Mouse (Mus musculus) stomach, embryonic 16.5 days (tissue): ENCODE data around the gene Gprin3. TPM values are rescaled to one million over a fixed set of nuclear protein-coding genes. Genes with fewer than 3 reads are reported as not detected.

Experiments
- ATAC-seq: fragments of 200-750 bp; cut with Nextera tagmentation; 2 replicates; pipeline ENCODE4 v1.8.0; 2017; ENCODE audit warnings: moderate number of reproducible peaks, moderate TSS enrichment; ENCODE audit not compliant: insufficient read depth, low FRiP score
- H3K27ac ChIP-seq: fragments of 300-500 bp; sonication (generic); 2 replicates; pipeline ENCODE4 v1.5.1; 2014; ENCODE audit warnings: low read length
- H3K27me3 ChIP-seq: fragments of 300-500 bp; sonication (generic); 2 replicates; pipeline ENCODE4 v1.6.1; 2014; ENCODE audit warnings: low read length, control low read depth, mixed read lengths; ENCODE audit not compliant: control insufficient read depth, insufficient read depth
- H3K36me3 ChIP-seq: fragments of 300-500 bp; sonication (generic); 2 replicates; pipeline ENCODE4 v1.6.1; 2014; ENCODE audit warnings: low read length; ENCODE audit not compliant: control insufficient read depth, insufficient read depth
- H3K4me1 ChIP-seq: fragments of 300-500 bp; sonication (generic); 2 replicates; pipeline ENCODE4 v1.6.1; 2014; ENCODE audit warnings: low read length, control low read depth, mixed read lengths; ENCODE audit not compliant: control insufficient read depth, insufficient read depth
- H3K4me2 ChIP-seq: fragments of 300-500 bp; sonication (generic); 2 replicates; pipeline ENCODE4 v1.6.1; 2014; ENCODE audit warnings: low read depth, low read length, mixed read lengths
- H3K4me3 ChIP-seq: fragments of 300-500 bp; sonication (generic); replicated peaks from 2 replicates; pipeline ENCODE4 v1.5.1; 2014; ENCODE audit warnings: mild to moderate bottlenecking, low read length
- H3K9ac ChIP-seq: fragments of 300-500 bp; sonication (generic); 2 replicates; pipeline ENCODE4 v1.6.1; 2014; ENCODE audit warnings: low read length
- H3K9me3 ChIP-seq: fragments of 300-500 bp; sonication (generic); replicated peaks from 2 replicates; pipeline ENCODE4 v1.6.1; 2016; ENCODE audit warnings: low read length, control low read depth; ENCODE audit not compliant: control insufficient read depth
- WGBS: fragments of 180-500 bp; shearing (Covaris S2); extraction: QIAGEN DNeasy Blood & Tissue Kit; methylation state at CpG from one replicate; pipeline ENCODE4 v1.1.7; 2014; 5-methylcytosine and 5-hydroxymethylcytosine counted together
- polyA plus RNA-seq: library from polyadenylated mRNA; unstranded; fragments of >200 nt; fragmentation: Nextera tagmentation; extraction: Ambion mirVana; gene quantifications from 2 replicates; pipeline ENCODE4 v1.2.1, GENCODE M21; 2015

Gprin3 gene
- polyA plus RNA-seq, 1 experiment from 2014 or later, result 4.6 TPM

- H3K4me1 ChIP-seq, result no peaks in the 10 kb centered on the region
- ATAC-seq, result no peak
- no peak overlapping the region for H3K27ac ChIP-seq
- 59% methylated on average over 1 of the region's 1 CpGs for WGBS
- H3K4me2 ChIP-seq, result no peak overlapping the region
- H3K9ac ChIP-seq, result no peak overlapping the region
- H3K27me3 ChIP-seq, result no peaks in the 10 kb centered on the region
- H3K9me3 ChIP-seq, result no peaks in the 10 kb centered on the region
- no peak overlapping the region for H3K4me3 ChIP-seq
- no peaks in the 10 kb centered on the region for H3K36me3 ChIP-seq
Measured at GRCm38 (mm10) chr6:59423836-59424235, 2.3 kb downstream of the Gprin3 start.

GRCm38 (mm10) chr6:59419264-59419663, 6.8 kb downstream of the Gprin3 start:
- H3K4me2 ChIP-seq, result no peak overlapping the region
- no peaks in the 10 kb centered on the region for H3K4me1 ChIP-seq
- no peaks in the 10 kb centered on the region for H3K36me3 ChIP-seq
- no peak overlapping the region for H3K9ac ChIP-seq
- H3K4me3 ChIP-seq, result no peak overlapping the region
- WGBS, result 56% methylated on average over 3 of the region's 3 CpGs
- H3K27ac ChIP-seq, result no peak overlapping the region
- H3K9me3 ChIP-seq, result no peaks in the 10 kb centered on the region
- no peak for ATAC-seq
- H3K27me3 ChIP-seq, result no peaks in the 10 kb centered on the region

GRCm38 (mm10) chr6:59418659-59419058, 7.4 kb downstream of the Gprin3 start:
- Histone ChIP-seq H3K9ac (no peak overlapping the region), H3K36me3 (no peaks in the 10 kb centered on the region), H3K9me3 (no peaks in the 10 kb centered on the region), H3K27me3 (no peaks in the 10 kb centered on the region), H3K4me1 (no peaks in the 10 kb centered on the region), H3K4me3 (no peak overlapping the region), H3K27ac (no peak overlapping the region), H3K4me2 (no peak overlapping the region)
- ATAC-seq, result no peak
- 64% methylated on average over 2 of the region's 2 CpGs for WGBS

- 67% methylated on average over 6 of the region's 6 CpGs for WGBS
- ATAC-seq, result peak; percentile 78; the same call in 1 of the 2 replicates
- Histone ChIP-seq H3K9me3 (no peaks in the 10 kb centered on the region), H3K4me2 (no peak overlapping the region), H3K36me3 (no peaks in the 10 kb centered on the region), H3K27me3 (no peaks in the 10 kb centered on the region), H3K27ac (peak overlapping the region; percentile 74), H3K4me3 (no peak overlapping the region), H3K4me1 (peaks cover 12% of the 10 kb centered on the region), H3K9ac (no peak overlapping the region)
Measured at GRCm38 (mm10) chr6:59414816-59415215, 11.3 kb downstream of the Gprin3 start.

GRCm38 (mm10) chr6:59412417-59413346, 13.4 kb downstream of the Gprin3 start:
- H3K4me3 ChIP-seq, result no peak overlapping the region
- H3K9ac ChIP-seq, result no peak overlapping the region
- no peaks in the 10 kb centered on the region for H3K36me3 ChIP-seq
- H3K4me2 ChIP-seq, result peak overlapping the region; percentile 34
- no peaks in the 10 kb centered on the region for H3K27me3 ChIP-seq
- peak; percentile 71 for ATAC-seq
- 24% methylated on average over 13 of the region's 13 CpGs for WGBS
- no peaks in the 10 kb centered on the region for H3K9me3 ChIP-seq
- peak overlapping the region; percentile 86 for H3K27ac ChIP-seq
- H3K4me1 ChIP-seq, result peaks cover 12% of the 10 kb centered on the region

- Histone ChIP-seq H3K4me2 (no peak overlapping the region), H3K9me3 (no peaks in the 10 kb centered on the region), H3K36me3 (no peaks in the 10 kb centered on the region), H3K9ac (no peak overlapping the region), H3K4me1 (peaks cover 12% of the 10 kb centered on the region), H3K27me3 (no peaks in the 10 kb centered on the region), H3K27ac (no peak overlapping the region), H3K4me3 (no peak overlapping the region)
- ATAC-seq, result no peak; the same call in 1 of the 2 replicates
- WGBS, result 45% methylated on average over 3 of the region's 3 CpGs
Measured at GRCm38 (mm10) chr6:59409001-59409700, 16.9 kb downstream of the Gprin3 start.

- no peak overlapping the region for H3K4me3 ChIP-seq
- ATAC-seq, result no peak
- no peak overlapping the region for H3K27ac ChIP-seq
- no peaks in the 10 kb centered on the region for H3K27me3 ChIP-seq
- H3K4me1 ChIP-seq, result peaks cover 2% of the 10 kb centered on the region
- H3K9ac ChIP-seq, result no peak overlapping the region
- H3K36me3 ChIP-seq, result no peaks in the 10 kb centered on the region
- no peaks in the 10 kb centered on the region for H3K9me3 ChIP-seq
- no peak overlapping the region for H3K4me2 ChIP-seq
- 71% methylated on average over 4 of the region's 4 CpGs for WGBS
Measured at GRCm38 (mm10) chr6:59407482-59407997, 18.6 kb downstream of the Gprin3 start.

- no peaks in the 10 kb centered on the region for H3K9me3 ChIP-seq
Measured at GRCm38 (mm10) chr6:59390208-59390607, 35.9 kb downstream of the Gprin3 start.

GRCm38 (mm10) chr6:59365300-59365699, 60.8 kb downstream of the Gprin3 start:
- Histone ChIP-seq H3K4me1 (no peaks in the 10 kb centered on the region), H3K4me2 (no peak overlapping the region), H3K27me3 (no peaks in the 10 kb centered on the region), H3K36me3 (no peaks in the 10 kb centered on the region), H3K27ac (no peak overlapping the region), H3K4me3 (no peak overlapping the region), H3K9ac (no peak overlapping the region), H3K9me3 (no peaks in the 10 kb centered on the region)
- no peak for ATAC-seq

More at GRCm38 (mm10) chr6:59390208-59390607, 35.9 kb downstream of the Gprin3 start:
- Histone ChIP-seq H3K9ac (no peak overlapping the region), H3K27ac (no peak overlapping the region), H3K27me3 (no peaks in the 10 kb centered on the region), H3K36me3 (no peaks in the 10 kb centered on the region), H3K4me3 (no peak overlapping the region), H3K4me1 (no peaks in the 10 kb centered on the region), H3K4me2 (no peak overlapping the region)
- no peak for ATAC-seq
- WGBS, result 74% methylated on average over 3 of the region's 3 CpGs
